Mouse (Mus musculus): ENCODE data around the gene Fer. TPM values are rescaled to one million over a fixed set of nuclear protein-coding genes. Genes with fewer than 3 reads are reported as not detected.

The Fer gene
- polyA plus RNA-seq, 1 experiment = 4.3 TPM

GRCm38 (mm10) chr17:64113625-64114024, 250.8 kb downstream of the Fer start:
- WGBS = 89% methylated on average over 5 of the region's 5 CpGs
- H3K4me3 ChIP-seq (replicated peaks; ENCODE audit: extremely low read depth, low read depth, low read length) = no peak overlapping the region
- DNase-seq = no peak
- TF ChIP-seq CTCF (IDR thresholded peaks at IDR 0.05; ENCODE audit: insufficient read depth, low read length) = no peak
- TF ChIP-seq POLR2A (IDR thresholded peaks at IDR 0.05; ENCODE audit: borderline replicate concordance, extremely low read depth, low read depth, low read length) = no peak
- no peaks in the 10 kb centered on the region for H3K4me1 ChIP-seq (ENCODE audit: control insufficient read depth, insufficient read depth, low read length)

GRCm38 (mm10) chr17:64116762-64117161, 253.9 kb downstream of the Fer start:
- Histone ChIP-seq H3K4me1 (ENCODE audit: control insufficient read depth, insufficient read depth, low read length) (no peaks in the 10 kb centered on the region), H3K4me3 (replicated peaks; ENCODE audit: extremely low read depth, low read depth, low read length) (no peak overlapping the region)
- TF ChIP-seq POLR2A (IDR thresholded peaks at IDR 0.05; ENCODE audit: borderline replicate concordance, extremely low read depth, low read depth, low read length) (no peak), CTCF (IDR thresholded peaks at IDR 0.05; ENCODE audit: insufficient read depth, low read length) (no peak)
- WGBS = 89% methylated on average over 6 of the region's 6 CpGs
- DNase-seq = no peak

- DNase-seq = no peak
- WGBS = 76% methylated on average over 5 of the region's 5 CpGs
- no peak for TF ChIP-seq POLR2A (IDR thresholded peaks at IDR 0.05; ENCODE audit: borderline replicate concordance, extremely low read depth, low read depth, low read length)
- TF ChIP-seq CTCF (IDR thresholded peaks at IDR 0.05; ENCODE audit: insufficient read depth, low read length) = no peak
- H3K4me3 ChIP-seq (replicated peaks; ENCODE audit: extremely low read depth, low read depth, low read length) = no peak overlapping the region
- peaks cover 10% of the 10 kb centered on the region for H3K4me1 ChIP-seq (ENCODE audit: control insufficient read depth, insufficient read depth, low read length)
Observed at GRCm38 (mm10) chr17:64119697-64120288, 256.9 kb downstream of the Fer start.

GRCm38 (mm10) chr17:64122556-64122955, 259.7 kb downstream of the Fer start:
- Histone ChIP-seq H3K4me1 (ENCODE audit: control insufficient read depth, insufficient read depth, low read length) (peaks cover 10% of the 10 kb centered on the region), H3K4me3 (replicated peaks; ENCODE audit: extremely low read depth, low read depth, low read length) (no peak overlapping the region)
- TF ChIP-seq CTCF (IDR thresholded peaks at IDR 0.05; ENCODE audit: insufficient read depth, low read length) (no peak), POLR2A (IDR thresholded peaks at IDR 0.05; ENCODE audit: borderline replicate concordance, extremely low read depth, low read depth, low read length) (no peak)
- 92% methylated on average over 11 of the region's 11 CpGs for WGBS
- DNase-seq = no peak

GRCm38 (mm10) chr17:64123732-64124131, 260.9 kb downstream of the Fer start:
- WGBS = 25% methylated on average over 3 of the region's 3 CpGs

GRCm38 (mm10) chr17:64126904-64127303, 264.0 kb downstream of the Fer start:
- Histone ChIP-seq H3K4me1 (ENCODE audit: control insufficient read depth, insufficient read depth, low read length) (peaks cover 19% of the 10 kb centered on the region), H3K4me3 (replicated peaks; ENCODE audit: extremely low read depth, low read depth, low read length) (no peak overlapping the region)
- DNase-seq = no peak
- WGBS = 81% methylated on average over 5 of the region's 5 CpGs
- no peak for TF ChIP-seq CTCF (IDR thresholded peaks at IDR 0.05; ENCODE audit: insufficient read depth, low read length)
- TF ChIP-seq POLR2A (IDR thresholded peaks at IDR 0.05; ENCODE audit: borderline replicate concordance, extremely low read depth, low read depth, low read length) = no peak

More at GRCm38 (mm10) chr17:64123732-64124131, 260.9 kb downstream of the Fer start:
- no peak overlapping the region for H3K4me3 ChIP-seq (replicated peaks; ENCODE audit: extremely low read depth, low read depth, low read length)
- no peak for DNase-seq
- peaks cover 10% of the 10 kb centered on the region for H3K4me1 ChIP-seq (ENCODE audit: control insufficient read depth, insufficient read depth, low read length)
- TF ChIP-seq CTCF (IDR thresholded peaks at IDR 0.05; ENCODE audit: insufficient read depth, low read length) = no peak
- TF ChIP-seq POLR2A (IDR thresholded peaks at IDR 0.05; ENCODE audit: borderline replicate concordance, extremely low read depth, low read depth, low read length) = no peak

- Histone ChIP-seq H3K4me1 (ENCODE audit: control insufficient read depth, insufficient read depth, low read length) (peaks cover 12% of the 10 kb centered on the region), H3K4me3 (replicated peaks; ENCODE audit: extremely low read depth, low read depth, low read length) (no peak overlapping the region)
- TF ChIP-seq CTCF (IDR thresholded peaks at IDR 0.05; ENCODE audit: insufficient read depth, low read length) (no peak), POLR2A (IDR thresholded peaks at IDR 0.05; ENCODE audit: borderline replicate concordance, extremely low read depth, low read depth, low read length) (no peak)
- 42% methylated on average over 2 of the region's 2 CpGs for WGBS
- no peak for DNase-seq
Observed at GRCm38 (mm10) chr17:64129750-64130149, 266.9 kb downstream of the Fer start.

- peaks cover 12% of the 10 kb centered on the region for H3K4me1 ChIP-seq (ENCODE audit: control insufficient read depth, insufficient read depth, low read length)
- TF ChIP-seq POLR2A (IDR thresholded peaks at IDR 0.05; ENCODE audit: borderline replicate concordance, extremely low read depth, low read depth, low read length) (no peak), CTCF (IDR thresholded peaks at IDR 0.05; ENCODE audit: insufficient read depth, low read length) (no peak)
- no peak overlapping the region for H3K4me3 ChIP-seq (replicated peaks; ENCODE audit: extremely low read depth, low read depth, low read length)
- 23% methylated on average over 3 of the region's 3 CpGs for WGBS
- no peak for DNase-seq
Observed at GRCm38 (mm10) chr17:64130356-64130755, 267.5 kb downstream of the Fer start.

GRCm38 (mm10) chr17:64132183-64132582, 269.3 kb downstream of the Fer start:
- no peak for DNase-seq
- WGBS = 41% methylated on average over 6 of the region's 6 CpGs
- TF ChIP-seq POLR2A (IDR thresholded peaks at IDR 0.05; ENCODE audit: borderline replicate concordance, extremely low read depth, low read depth, low read length) (no peak), CTCF (IDR thresholded peaks at IDR 0.05; ENCODE audit: insufficient read depth, low read length) (no peak)

GRCm38 (mm10) chr17:64135941-64136650, 273.2 kb downstream of the Fer start:
- peaks cover 7% of the 10 kb centered on the region for H3K4me1 ChIP-seq (ENCODE audit: control insufficient read depth, insufficient read depth, low read length)
- no peak overlapping the region for H3K4me3 ChIP-seq (replicated peaks; ENCODE audit: extremely low read depth, low read depth, low read length)
- 86% methylated on average over 8 of the region's 8 CpGs for WGBS
- DNase-seq = no peak
- no peak for TF ChIP-seq POLR2A (IDR thresholded peaks at IDR 0.05; ENCODE audit: borderline replicate concordance, extremely low read depth, low read depth, low read length)
- TF ChIP-seq CTCF (IDR thresholded peaks at IDR 0.05; ENCODE audit: insufficient read depth, low read length) = no peak

More at GRCm38 (mm10) chr17:64132183-64132582, 269.3 kb downstream of the Fer start:
- no peak overlapping the region for H3K4me3 ChIP-seq (replicated peaks; ENCODE audit: extremely low read depth, low read depth, low read length)
- H3K4me1 ChIP-seq (ENCODE audit: control insufficient read depth, insufficient read depth, low read length) = peaks cover 12% of the 10 kb centered on the region
